Mouse (Mus musculus) bone marrow, adult 2 months (tissue): ENCODE results near the gene Ubqln4.

Source experiments
- CTCF ChIP-seq: fragments of 200-500 bp; IDR thresholded peaks from 2 replicates; pipeline ENCODE4 v1.5.1; 2011; ENCODE audit warnings: low read length, control low read depth; ENCODE audit not compliant: control insufficient read depth, insufficient read depth
- POLR2A ChIP-seq: fragments of 200-500 bp; IDR thresholded peaks from 2 replicates; pipeline ENCODE4 v1.6.1; 2011; ENCODE audit warnings: low read depth, mild to moderate bottlenecking, control low read depth, low read length, borderline replicate concordance; ENCODE audit not compliant: control insufficient read depth

DNA sequence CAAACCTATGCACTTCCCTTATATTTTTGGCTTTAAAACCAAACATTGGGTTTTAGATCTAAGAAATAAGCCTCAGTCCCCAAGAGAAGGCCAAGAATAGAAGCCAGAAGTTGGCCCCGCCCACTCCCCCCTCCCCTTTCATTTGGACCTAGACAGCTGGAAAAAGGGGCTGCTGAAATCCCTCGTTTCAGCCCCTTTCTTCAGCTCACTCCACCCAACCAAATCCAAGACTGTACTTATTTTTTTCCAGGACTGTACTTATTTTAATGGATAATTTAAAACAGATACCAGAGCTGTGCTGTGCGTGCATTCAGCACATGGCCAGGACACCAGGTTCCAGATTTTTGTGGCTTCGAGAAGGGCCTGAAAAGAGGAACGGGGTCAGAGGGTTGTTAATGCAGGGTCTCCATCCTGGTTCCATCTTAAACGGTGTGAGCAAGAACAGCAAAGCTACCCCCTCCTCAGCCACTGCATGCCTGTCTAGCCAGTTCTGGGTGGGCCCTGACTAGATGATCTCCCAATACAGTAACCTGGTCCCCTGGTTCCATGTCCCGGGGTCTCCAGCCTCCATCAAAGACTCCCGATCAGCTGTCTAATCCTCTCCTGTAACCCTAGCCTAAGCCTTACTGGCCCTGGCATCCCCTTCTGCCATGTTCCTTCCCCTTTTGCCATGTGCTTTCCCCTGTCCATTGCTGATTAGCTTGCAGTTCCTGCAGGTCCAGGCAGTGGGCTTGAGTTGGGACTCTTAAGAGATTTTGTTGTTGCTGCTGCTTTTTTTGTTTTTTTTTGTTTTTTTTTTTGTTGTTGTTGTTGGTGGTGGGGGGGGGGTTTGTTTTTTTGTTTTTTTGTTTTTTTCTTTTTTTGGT, 49.4 kb upstream of the Ubqln4 start:
- TF ChIP-seq CTCF: no peak
- TF ChIP-seq POLR2A: no peak
